Mouse (Mus musculus) cerebellum, adult 11 months (tissue): ENCODE results near the gene Nlk.
"Not testable (repeated sequence)": the region's sequence is repeated elsewhere in the genome, so short reads cannot be mapped to it uniquely, and the experiment has no call there.

Experiments used
- DNase-seq: peaks from one replicate; pipeline ENCODE4 v3.0.0; 2022

The Nlk gene

DNA sequence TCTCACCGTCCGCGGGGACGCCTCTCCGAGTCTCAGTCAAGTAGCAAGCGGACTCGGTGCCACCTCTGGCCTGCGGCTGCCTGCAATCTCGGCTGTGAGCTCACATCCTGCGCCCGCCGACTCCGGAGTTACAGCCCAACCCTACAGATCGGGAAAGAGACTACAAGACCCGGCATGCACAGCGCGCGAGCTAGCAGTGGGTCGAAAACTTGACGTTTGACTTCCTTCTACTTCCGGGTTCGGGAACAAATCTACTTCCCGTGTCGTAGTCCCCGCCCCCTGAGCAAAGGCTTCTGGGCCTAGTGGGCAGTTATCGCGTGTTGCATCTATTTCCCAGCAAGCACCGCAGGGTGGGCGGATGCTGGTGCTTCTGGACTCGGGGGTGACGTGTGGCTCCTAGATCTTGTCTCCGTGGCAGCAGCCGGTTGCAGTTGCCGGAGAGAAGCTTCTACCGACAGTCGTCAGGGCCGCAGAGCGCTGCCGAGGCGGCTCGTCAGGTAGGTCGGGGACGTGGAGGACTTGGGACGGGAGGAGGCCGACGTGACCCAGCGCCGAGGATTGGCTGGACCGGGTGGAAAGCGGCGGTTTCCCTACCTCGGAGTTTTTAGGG lies 161.0 kb downstream of the Nlk start, which contains the start of the genes Tnfaip1 and Ift20:
Gene Tnfaip1, minus strand, starts transcription at position 253 of the 610 bp plus-strand sequence.
Gene Ift20, plus strand, starts transcription at position 282 of the 610 bp plus-strand sequence.
- peak; percentile 96 for DNase-seq

DNA sequence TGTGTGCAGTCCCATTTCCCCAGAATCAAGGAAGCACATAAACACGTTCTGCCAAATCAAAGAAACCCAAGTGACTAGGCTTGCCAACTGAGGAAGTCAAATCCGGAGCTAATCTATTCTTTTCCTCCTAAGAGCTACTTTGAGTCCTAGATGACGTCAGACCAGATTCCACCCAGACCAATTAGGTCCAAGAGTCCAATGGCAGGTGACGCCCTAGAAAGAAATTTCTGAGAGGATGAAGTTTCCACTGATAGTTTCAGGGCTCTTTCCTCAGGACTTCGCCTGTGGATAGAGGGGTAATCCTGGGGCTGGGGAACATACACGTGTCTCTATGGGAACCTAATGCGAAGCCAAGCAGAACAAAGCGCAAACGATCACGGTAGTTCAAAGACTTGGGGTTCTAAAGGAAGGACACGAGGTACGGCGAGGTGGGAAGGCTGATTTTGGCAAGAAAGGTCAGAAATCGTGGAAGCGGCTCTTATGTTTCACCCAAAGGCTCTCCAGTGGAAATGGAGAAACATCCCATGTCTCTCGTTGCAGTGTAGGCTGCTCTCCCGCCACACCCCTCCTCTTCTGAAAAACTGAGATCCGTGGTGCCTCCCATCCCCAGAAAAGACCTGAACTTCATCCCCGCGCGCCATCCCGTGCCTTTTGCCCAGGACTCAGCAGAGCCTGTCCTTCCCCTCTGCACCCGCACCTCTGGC lies 161.6 kb downstream of the Nlk start:
- DNase-seq: no peak

DNA sequence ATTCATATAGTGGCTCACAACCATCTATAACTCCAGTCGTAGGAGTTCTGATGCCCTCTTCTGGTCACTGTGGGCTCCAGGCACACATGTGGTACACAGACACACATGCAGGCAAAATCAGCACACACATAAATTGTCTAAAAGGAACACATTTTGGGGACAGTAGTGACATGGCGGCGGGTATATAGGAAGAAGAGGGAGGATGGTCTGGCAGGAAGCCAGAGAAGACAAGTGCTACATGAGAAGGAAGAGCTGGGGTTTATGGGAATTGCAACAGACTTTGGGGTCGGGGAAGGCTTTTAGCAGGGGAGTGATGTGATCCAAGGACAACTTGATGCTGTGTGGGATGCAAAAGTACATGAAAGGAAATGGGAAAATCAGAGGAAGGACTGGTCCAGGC lies 162.7 kb downstream of the Nlk start:
- DNase-seq: no peak

DNA sequence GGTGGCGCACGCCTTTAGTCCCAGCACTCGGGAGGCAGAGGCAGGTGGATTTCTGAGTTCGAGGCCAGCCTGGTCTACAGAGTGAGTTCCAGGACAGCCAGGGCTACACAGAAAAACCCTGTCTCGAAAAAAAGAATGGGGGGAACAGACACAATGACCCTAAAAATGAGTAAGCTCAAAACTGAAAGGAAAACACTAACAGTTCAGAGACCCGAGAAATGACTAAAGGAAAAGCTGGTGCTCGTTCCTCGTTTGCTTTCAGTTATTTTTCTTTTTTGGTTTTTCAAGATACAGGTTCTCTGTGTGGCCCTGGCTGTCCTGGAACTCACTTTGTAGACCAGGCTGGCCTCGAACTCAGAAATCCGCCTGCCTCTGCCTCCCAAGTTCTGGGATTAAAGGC lies 165.7 kb downstream of the Nlk start:
- not testable (repeated sequence) for DNase-seq

DNA sequence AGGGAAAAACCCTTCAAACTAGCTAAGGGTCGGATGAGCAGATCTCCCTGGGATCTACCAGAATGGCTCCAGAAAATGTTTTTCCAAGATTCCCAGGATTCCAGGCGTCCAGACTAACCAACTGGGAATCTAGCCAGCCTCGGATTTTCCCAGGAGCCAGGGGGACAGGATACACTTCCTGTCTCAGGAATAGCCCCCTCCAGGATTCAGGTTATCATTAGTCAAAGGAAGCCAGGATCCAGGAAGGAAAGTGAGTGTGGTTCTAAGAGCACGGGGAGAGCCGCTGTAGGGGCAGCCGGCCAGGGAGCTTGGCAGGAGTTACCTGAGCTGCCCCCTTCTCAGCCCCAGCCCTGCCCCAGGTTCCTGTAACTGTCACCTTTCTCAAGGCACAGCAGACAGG lies 166.1 kb downstream of the Nlk start:
- DNase-seq: no peak

DNA sequence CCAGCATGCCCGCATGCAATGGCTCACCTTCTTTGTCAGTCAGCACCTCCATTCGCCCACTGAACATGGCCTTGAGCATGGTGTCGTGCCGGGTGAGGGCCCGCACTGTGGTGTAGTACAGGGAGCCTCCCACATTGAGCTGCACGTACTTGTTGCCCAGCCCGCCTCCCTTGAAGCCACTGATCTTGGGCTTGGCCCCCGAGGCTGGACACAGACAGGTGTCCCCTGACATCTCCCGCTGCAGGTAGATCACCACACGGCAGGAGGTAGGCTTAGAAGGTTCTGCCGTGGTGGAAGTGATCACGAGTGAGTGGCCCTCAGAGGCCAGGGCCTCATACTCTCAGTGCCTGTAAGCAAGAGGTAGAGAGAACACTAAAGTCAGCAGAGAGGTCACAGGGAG lies 167.2 kb downstream of the Nlk start:
- no peak for DNase-seq

DNA sequence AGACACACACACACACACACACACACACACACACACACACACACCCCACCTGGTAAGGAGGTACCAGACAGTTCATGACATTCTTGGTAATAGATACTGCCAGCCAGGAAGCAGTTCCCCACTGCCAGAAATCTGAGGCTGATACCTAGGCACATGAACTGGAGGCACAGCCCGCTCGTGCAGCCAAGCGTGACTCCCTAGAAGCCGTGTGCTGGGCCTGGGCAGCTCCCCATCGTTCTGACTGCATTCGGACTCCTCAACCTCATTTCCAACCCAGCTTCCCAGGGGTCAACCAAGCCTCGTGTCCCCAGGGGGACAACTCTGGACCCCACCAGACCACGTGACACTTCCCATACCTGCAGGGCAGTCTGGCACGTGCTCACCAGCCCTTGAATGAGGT lies 168.5 kb downstream of the Nlk start:
- DNase-seq: no peak

DNA sequence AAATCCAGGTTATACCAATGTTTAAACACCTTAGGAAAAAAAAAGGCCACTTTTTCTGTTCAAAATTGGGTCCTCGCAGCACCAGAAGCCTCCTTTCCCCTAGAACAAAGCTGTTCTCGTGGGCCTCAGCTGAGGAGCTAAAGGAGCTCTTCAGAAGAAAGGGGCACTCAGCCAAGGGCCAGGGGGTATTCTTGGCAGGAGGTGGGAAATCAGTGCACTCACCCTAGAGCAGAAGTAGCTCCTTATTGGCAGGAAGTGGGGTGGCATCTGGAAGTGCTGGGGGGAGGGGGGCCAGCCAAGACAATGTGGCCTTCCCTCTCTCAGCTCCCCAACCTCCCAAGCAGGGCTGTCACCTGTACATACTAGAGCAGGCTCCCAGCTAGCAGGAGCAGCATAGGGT lies 172.3 kb downstream of the Nlk start:
- no peak for DNase-seq

DNA sequence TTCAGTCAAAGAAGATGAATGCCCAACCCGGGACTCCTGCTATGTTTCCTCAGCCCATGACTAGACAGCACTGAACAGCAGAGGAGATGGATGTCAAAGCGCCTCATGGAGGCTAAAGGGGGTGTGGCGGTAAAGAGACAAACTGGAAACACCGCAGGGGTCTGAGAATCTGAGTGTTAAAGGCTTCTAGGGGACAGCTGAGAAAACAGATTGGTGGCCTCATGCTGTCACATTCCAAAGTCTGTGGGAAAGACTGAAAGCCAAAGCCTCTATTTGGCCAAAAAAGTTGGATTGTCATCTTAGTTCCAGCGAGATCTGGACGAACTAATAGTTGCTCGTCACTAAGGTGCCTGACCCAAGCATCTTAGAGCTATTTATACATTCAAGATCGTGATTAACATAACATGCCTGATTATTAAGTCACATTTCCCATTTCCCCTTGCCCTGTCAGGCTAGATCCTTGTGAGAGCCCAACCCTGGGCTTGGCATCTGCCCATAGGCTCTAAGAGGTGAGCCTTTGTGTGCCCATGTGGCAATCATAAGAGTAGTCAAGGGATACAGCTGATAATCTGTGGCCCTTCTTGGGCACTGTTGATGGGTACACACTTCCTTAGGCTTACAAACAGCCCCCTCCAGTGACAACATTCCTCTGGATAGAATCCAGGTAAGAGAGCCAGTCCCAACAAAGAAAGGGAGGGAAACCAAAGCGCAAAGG lies 173.8 kb downstream of the Nlk start:
- no peak for DNase-seq

DNA sequence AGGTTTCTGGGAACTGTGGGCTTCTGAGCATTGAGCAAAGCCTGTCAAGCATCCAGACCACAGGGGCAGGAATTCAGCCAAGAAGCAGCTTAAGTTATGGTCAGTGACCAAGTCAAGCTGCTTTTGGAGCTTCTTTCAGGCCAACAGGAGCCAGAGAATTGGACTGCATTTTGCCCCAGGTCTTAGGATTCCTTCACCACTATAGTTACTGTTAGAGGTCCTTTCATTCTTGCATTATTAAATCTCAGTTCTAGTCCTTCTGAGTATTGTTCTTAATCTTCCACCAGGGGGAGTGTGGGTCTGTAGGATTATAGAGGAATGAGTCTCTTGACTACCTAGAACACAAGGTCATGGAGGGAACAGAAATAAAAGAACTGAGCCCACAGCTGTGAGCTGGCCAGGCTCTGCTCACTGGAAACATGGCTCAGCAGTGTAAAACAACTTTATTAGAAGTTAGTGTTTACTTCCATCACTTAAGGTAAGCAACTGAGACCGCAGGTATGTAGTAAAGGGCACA lies 174.6 kb downstream of the Nlk start:
- no peak for DNase-seq

DNA sequence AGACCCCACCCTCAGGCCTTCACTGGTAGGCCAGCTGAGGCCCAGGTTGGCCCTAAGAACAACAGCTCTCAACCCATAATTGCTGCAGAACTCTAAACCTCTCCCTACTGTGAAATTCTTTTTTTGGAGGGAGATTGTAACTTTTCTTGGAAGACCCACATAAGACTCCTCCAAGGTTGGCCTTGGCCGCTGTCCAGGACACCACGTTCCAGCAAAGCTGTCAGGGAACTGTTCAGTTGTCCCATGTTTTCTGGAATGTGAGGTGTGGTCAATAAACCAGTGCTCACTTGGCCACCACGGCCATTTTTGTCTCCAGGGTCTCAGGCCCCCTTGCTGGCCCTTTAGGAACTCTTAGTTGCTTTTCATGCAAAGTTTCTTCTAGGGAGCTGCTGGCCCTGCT lies 175.3 kb downstream of the Nlk start:
- DNase-seq: no peak

DNA sequence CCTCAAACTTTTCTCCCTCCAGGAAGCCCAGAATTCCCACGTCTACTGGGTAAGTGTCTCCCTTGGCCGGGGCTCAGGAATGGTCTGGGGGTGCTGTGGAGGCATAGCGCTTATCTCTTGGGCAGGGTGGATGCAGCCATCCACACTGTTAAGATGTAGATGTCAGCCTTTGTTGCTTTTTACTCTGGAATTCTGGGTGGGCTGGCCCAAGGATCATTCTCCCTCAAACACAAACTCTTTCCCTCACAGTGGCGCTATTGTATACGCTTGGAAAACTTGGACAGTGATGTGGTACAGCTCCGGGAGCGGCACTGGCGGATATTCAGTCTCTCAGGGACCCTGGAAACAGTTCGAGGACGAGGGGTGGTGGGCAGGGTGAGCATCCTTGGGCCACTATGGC lies 178.2 kb downstream of the Nlk start:
- DNase-seq: no peak
